Mouse (Mus musculus) heart, postnatal 0 days (tissue): ENCODE data around the gene Fam180a.

Source experiments
- CTCF ChIP-seq: IDR thresholded peaks from 2 replicates; pipeline ENCODE4 v1.5.1; 2016; ENCODE audit warnings: antibody characterized with exemption, control low read depth, low read depth
- EP300 ChIP-seq: IDR thresholded peaks from 2 replicates; pipeline ENCODE4 v1.6.1; 2016; ENCODE audit warnings: antibody characterized with exemption, low read depth

GRCm38 (mm10) chr6:35353846-35354621 is 28.1 kb upstream of the Fam180a start:
- no peak for TF ChIP-seq CTCF
- TF ChIP-seq EP300 = no peak
